Mouse (Mus musculus) MEL (cell line): ENCODE data around the gene Tmem165.

Experiments
- CTCF ChIP-seq, 3 experiments: IDR thresholded peaks in 2 of 3; conservative IDR thresholded peaks in 1 of 3; 2 replicates each; pipeline ENCODE4 v1.5.1; 2011 to 2012; ENCODE audit warnings: low read length in 3 of 3, low read depth in 2 of 3, mild to moderate bottlenecking in 2 of 3, improper control_type of control experiment in 1 of 3, inconsistent platforms in 1 of 3, mixed read lengths in 1 of 3, moderate library complexity in 1 of 3; ENCODE audit not compliant: control insufficient read depth in 1 of 3, insufficient read depth in 1 of 3, poor library complexity in 1 of 3, severe bottlenecking in 1 of 3
- EP300 ChIP-seq, 2 experiments: IDR thresholded peaks; 2 replicates each; pipeline ENCODE4 v1.6.1; 2011; ENCODE audit warnings: improper control_type of control experiment in 2 of 2, low read length in 2 of 2, low read depth in 1 of 2, mild to moderate bottlenecking in 1 of 2
- ETS1 ChIP-seq: IDR thresholded peaks from 2 replicates; pipeline ENCODE4 v1.6.1; 2012; ENCODE audit warnings: low read depth, mild to moderate bottlenecking, inconsistent platforms, low read length, improper control_type of control experiment, moderate library complexity
- GABPA ChIP-seq: IDR thresholded peaks from 2 replicates; pipeline ENCODE4 v1.6.1; 2012; ENCODE audit warnings: low read depth, mild to moderate bottlenecking, inconsistent platforms, low read length, improper control_type of control experiment, moderate library complexity
- HCFC1 ChIP-seq: IDR thresholded peaks from 2 replicates; pipeline ENCODE4 v1.6.1; 2012; ENCODE audit warnings: low read depth, mild to moderate bottlenecking, inconsistent platforms, low read length, improper control_type of control experiment, moderate library complexity
- JUND ChIP-seq: IDR thresholded peaks from 2 replicates; pipeline ENCODE4 v1.6.1; 2011; ENCODE audit warnings: low read depth, mild to moderate bottlenecking, improper control_type of control experiment, low read length
- MAX ChIP-seq: IDR thresholded peaks from 2 replicates; pipeline ENCODE4 v1.6.1; 2011; ENCODE audit warnings: low read length, improper control_type of control experiment
- MYC ChIP-seq: IDR thresholded peaks from 2 replicates; pipeline ENCODE4 v1.6.1; 2011; ENCODE audit warnings: low read depth, mild to moderate bottlenecking, low read length, improper control_type of control experiment, moderate library complexity
- NRF1 ChIP-seq: IDR thresholded peaks from 2 replicates; pipeline ENCODE4 v1.6.1; 2014; ENCODE audit warnings: low read depth, mild to moderate bottlenecking, inconsistent platforms, low read length, improper control_type of control experiment, moderate library complexity; ENCODE audit not compliant: poor library complexity, insufficient read depth, severe bottlenecking
- POLR2A ChIP-seq, 2 experiments: IDR thresholded peaks; 2 replicates each; pipeline ENCODE4 v1.6.1; 2011 to 2012; ENCODE audit warnings: low read length in 2 of 2, mild to moderate bottlenecking in 2 of 2, control low read depth in 1 of 2, improper control_type of control experiment in 1 of 2, low read depth in 1 of 2, moderate library complexity in 1 of 2; ENCODE audit not compliant: control insufficient read depth in 1 of 2, insufficient read depth in 1 of 2, poor library complexity in 1 of 2
- TAL1 ChIP-seq: IDR thresholded peaks from 2 replicates; pipeline ENCODE4 v1.6.1; 2012; ENCODE audit warnings: mild to moderate bottlenecking, inconsistent platforms, low read length, moderate library complexity, mixed read lengths
- ZC3H11A ChIP-seq: IDR thresholded peaks from 2 replicates; pipeline ENCODE4 v1.6.1; 2012; ENCODE audit warnings: low read depth, mild to moderate bottlenecking, inconsistent platforms, low read length, improper control_type of control experiment
- ZNF384 ChIP-seq: IDR thresholded peaks from 2 replicates; pipeline ENCODE4 v1.6.1; 2012; ENCODE audit warnings: low read depth, mild to moderate bottlenecking, inconsistent platforms, low read length, improper control_type of control experiment

DNA sequence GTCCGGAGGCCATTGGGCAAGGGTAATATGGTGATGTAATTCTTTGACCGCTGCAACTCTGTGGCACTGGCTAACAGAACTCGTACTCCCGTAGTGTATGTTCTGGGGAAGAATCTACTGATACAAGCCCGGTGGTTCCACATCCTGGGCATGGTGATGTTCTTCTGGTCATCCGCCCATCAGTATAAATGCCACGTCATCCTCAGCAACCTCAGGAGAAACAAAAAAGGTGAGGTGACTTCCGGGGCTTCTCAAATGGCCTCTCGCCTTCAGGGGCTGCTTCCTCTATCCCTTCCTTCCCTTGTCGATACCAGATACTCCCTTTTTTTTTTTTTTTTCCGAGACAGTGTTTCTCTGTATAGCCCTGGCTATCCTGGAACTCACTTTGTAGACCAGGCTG, 30.2 kb upstream of the Tmem165 start:
- TF ChIP-seq EP300 (IDR thresholded peaks at IDR 0.05; ENCODE audit: low read depth in 1 of 2, low read length in 2 of 2), result no peak
- no peak for TF ChIP-seq TAL1
- TF ChIP-seq POLR2A (IDR thresholded peaks at IDR 0.05; ENCODE audit: control insufficient read depth in 1 of 2, insufficient read depth in 1 of 2, low read depth in 1 of 2, low read length in 2 of 2, poor library complexity in 1 of 2), result no peak
- TF ChIP-seq CTCF (IDR thresholded peaks at IDR 0.05 in 2 of 3, conservative IDR thresholded peaks at IDR 0.05 in 1 of 3; ENCODE audit: control insufficient read depth in 1 of 3, insufficient read depth in 1 of 3, low read depth in 2 of 3, low read length in 3 of 3, poor library complexity in 1 of 3, severe bottlenecking in 1 of 3), result no peak
- no peak for TF ChIP-seq MAX
- TF ChIP-seq JUND, result no peak
- no peak for TF ChIP-seq NRF1
- no peak for TF ChIP-seq MYC
- TF ChIP-seq GABPA, result no peak
- no peak for TF ChIP-seq ZC3H11A
- no peak for TF ChIP-seq HCFC1
- no peak for TF ChIP-seq ZNF384
- no peak for TF ChIP-seq ETS1
